Mouse (Mus musculus): ENCODE data around the gene Kl. TPM values are rescaled to one million over a fixed set of nuclear protein-coding genes. Genes with fewer than 3 reads are reported as not detected.

Gene Kl
- polyA plus RNA-seq, 2 experiments, result 0.28 to 0.45 TPM

GRCm38 (mm10) chr5:151001111-151001510, 48.7 kb downstream of the Kl start:
- Histone ChIP-seq H3K27ac (replicated peaks; ENCODE audit: low read depth, low read length) (no peak overlapping the region), H3K9me3 (ENCODE audit: control insufficient read depth, low read length) (no peaks in the 10 kb centered on the region), H3K4me2 (replicated peaks; ENCODE audit: low read depth, low read length, severe bottlenecking) (no peak overlapping the region), H3K4me1 (ENCODE audit: control insufficient read depth, insufficient read depth, low read length) (no peaks in the 10 kb centered on the region), H3K27me3 (ENCODE audit: control insufficient read depth, insufficient read depth, low read length) (no peaks in the 10 kb centered on the region), H3K9ac (ENCODE audit: low read depth, low read length, severe bottlenecking) (no peak overlapping the region), H3K4me3 (replicated peaks; ENCODE audit: low read length) (no peak overlapping the region), H3K36me3 (ENCODE audit: control insufficient read depth, insufficient read depth, low read length) (no peaks in the 10 kb centered on the region)
- no peak for DNase-seq (ENCODE audit: low spot score)
- WGBS, result 89% methylated on average over 7 of the region's 7 CpGs
- TF ChIP-seq POLR2A (IDR thresholded peaks at IDR 0.05; ENCODE audit: borderline replicate concordance, extremely low read depth, insufficient read depth, insufficient read length), result no peak
- no peak for ATAC-seq (ENCODE audit: low FRiP score, low read depth)

- Histone ChIP-seq H3K27ac (replicated peaks; ENCODE audit: low read depth, low read length) (no peak overlapping the region), H3K4me3 (replicated peaks; ENCODE audit: low read length) (no peak overlapping the region), H3K36me3 (ENCODE audit: control insufficient read depth, insufficient read depth, low read length) (no peaks in the 10 kb centered on the region), H3K27me3 (ENCODE audit: control insufficient read depth, insufficient read depth, low read length) (no peaks in the 10 kb centered on the region), H3K9ac (ENCODE audit: low read depth, low read length, severe bottlenecking) (no peak overlapping the region), H3K9me3 (ENCODE audit: control insufficient read depth, low read length) (no peaks in the 10 kb centered on the region), H3K4me2 (replicated peaks; ENCODE audit: low read depth, low read length, severe bottlenecking) (no peak overlapping the region), H3K4me1 (ENCODE audit: control insufficient read depth, insufficient read depth, low read length) (no peaks in the 10 kb centered on the region)
- DNase-seq (ENCODE audit: low spot score), result no peak
- ATAC-seq (ENCODE audit: low FRiP score, low read depth), result no peak
- TF ChIP-seq POLR2A (IDR thresholded peaks at IDR 0.05; ENCODE audit: borderline replicate concordance, extremely low read depth, insufficient read depth, insufficient read length), result no peak
- 97% methylated on average over 4 of the region's 4 CpGs for WGBS
Observed at GRCm38 (mm10) chr5:151002051-151002450, 49.6 kb downstream of the Kl start.

DNA sequence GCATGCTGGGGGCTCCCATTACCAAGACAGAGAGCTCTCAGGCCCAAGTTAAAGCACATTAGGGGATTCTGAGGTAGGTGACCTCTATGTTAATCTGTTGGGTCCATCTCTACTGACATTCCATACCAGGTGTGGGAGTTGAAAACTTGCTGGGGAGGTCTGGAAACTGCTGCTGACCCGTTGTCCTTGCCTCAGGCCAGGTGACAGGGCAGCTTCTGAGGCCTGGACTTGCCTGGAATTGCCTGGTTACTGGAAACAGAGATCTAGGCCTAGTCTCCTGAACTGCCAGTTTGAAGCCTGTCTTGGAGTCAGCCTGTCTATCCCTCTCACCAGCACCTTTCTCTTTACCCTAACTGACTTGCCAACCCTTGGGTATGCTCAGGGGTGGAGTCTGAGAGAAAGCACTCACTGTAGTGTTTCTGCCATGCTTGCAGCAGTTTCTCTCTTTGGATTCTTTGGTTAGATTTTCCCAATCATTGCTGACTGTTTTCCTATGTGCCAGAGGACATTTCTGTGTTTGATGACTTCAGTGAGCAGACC, 51.9 kb downstream of the Kl start:
- Histone ChIP-seq H3K9ac (ENCODE audit: low read depth, low read length, severe bottlenecking) (no peak overlapping the region), H3K9me3 (ENCODE audit: control insufficient read depth, low read length) (no peaks in the 10 kb centered on the region), H3K4me1 (ENCODE audit: control insufficient read depth, insufficient read depth, low read length) (no peaks in the 10 kb centered on the region), H3K36me3 (ENCODE audit: control insufficient read depth, insufficient read depth, low read length) (no peaks in the 10 kb centered on the region), H3K27ac (replicated peaks; ENCODE audit: low read depth, low read length) (no peak overlapping the region), H3K4me3 (replicated peaks; ENCODE audit: low read length) (no peak overlapping the region), H3K27me3 (ENCODE audit: control insufficient read depth, insufficient read depth, low read length) (no peaks in the 10 kb centered on the region), H3K4me2 (replicated peaks; ENCODE audit: low read depth, low read length, severe bottlenecking) (no peak overlapping the region)
- no peak for TF ChIP-seq POLR2A (IDR thresholded peaks at IDR 0.05; ENCODE audit: borderline replicate concordance, extremely low read depth, insufficient read depth, insufficient read length)
- DNase-seq (ENCODE audit: low spot score) (no peak), ATAC-seq (ENCODE audit: low FRiP score, low read depth) (no peak)
- WGBS, result 60% methylated on average over 1 of the region's 1 CpGs

- no peak overlapping the region for H3K9ac ChIP-seq (ENCODE audit: low read depth, low read length, severe bottlenecking)
- no peak for ATAC-seq (ENCODE audit: low FRiP score, low read depth)
- WGBS, result 78% methylated on average over 5 of the region's 5 CpGs
- H3K4me3 ChIP-seq (replicated peaks; ENCODE audit: low read length), result no peak overlapping the region
- H3K36me3 ChIP-seq (ENCODE audit: control insufficient read depth, insufficient read depth, low read length), result no peaks in the 10 kb centered on the region
- DNase-seq (ENCODE audit: low spot score), result no peak
- H3K27me3 ChIP-seq (ENCODE audit: control insufficient read depth, insufficient read depth, low read length), result no peaks in the 10 kb centered on the region
- TF ChIP-seq POLR2A (IDR thresholded peaks at IDR 0.05; ENCODE audit: borderline replicate concordance, extremely low read depth, insufficient read depth, insufficient read length), result no peak
- peaks cover 27% of the 10 kb centered on the region for H3K4me1 ChIP-seq (ENCODE audit: control insufficient read depth, insufficient read depth, low read length)
- 0 out of 2 replicates have a peak, but pooled peaks cover 2% of the 10 kb centered on the region for H3K9me3 ChIP-seq (ENCODE audit: control insufficient read depth, low read length)
- 0 out of 2 replicates have a peak overlapping the region, but pooled peaks have one; percentile 1 for H3K27ac ChIP-seq (replicated peaks; ENCODE audit: low read depth, low read length)
- no peak overlapping the region for H3K4me2 ChIP-seq (replicated peaks; ENCODE audit: low read depth, low read length, severe bottlenecking)
Observed at GRCm38 (mm10) chr5:151018450-151018849, 66.0 kb downstream of the Kl start.

- no peak overlapping the region for H3K4me3 ChIP-seq (replicated peaks; ENCODE audit: low read length)
- no peaks in the 10 kb centered on the region for H3K27me3 ChIP-seq (ENCODE audit: control insufficient read depth, insufficient read depth, low read length)
- H3K36me3 ChIP-seq (ENCODE audit: control insufficient read depth, insufficient read depth, low read length), result no peaks in the 10 kb centered on the region
- DNase-seq (ENCODE audit: low spot score), result no peak
- 0 out of 2 replicates have a peak, but pooled peaks cover 2% of the 10 kb centered on the region for H3K9me3 ChIP-seq (ENCODE audit: control insufficient read depth, low read length)
- H3K4me1 ChIP-seq (ENCODE audit: control insufficient read depth, insufficient read depth, low read length), result peaks cover 31% of the 10 kb centered on the region
- H3K9ac ChIP-seq (ENCODE audit: low read depth, low read length, severe bottlenecking), result no peak overlapping the region
- 38% methylated on average over 5 of the region's 5 CpGs for WGBS
- H3K4me2 ChIP-seq (replicated peaks; ENCODE audit: low read depth, low read length, severe bottlenecking), result no peak overlapping the region
- ATAC-seq (ENCODE audit: low FRiP score, low read depth), result no peak
- H3K27ac ChIP-seq (replicated peaks; ENCODE audit: low read depth, low read length), result no peak overlapping the region; the same call in 1 of the 2 replicates
- no peak for TF ChIP-seq POLR2A (IDR thresholded peaks at IDR 0.05; ENCODE audit: borderline replicate concordance, extremely low read depth, insufficient read depth, insufficient read length)
Observed at GRCm38 (mm10) chr5:151018959-151019358, 66.6 kb downstream of the Kl start.
